Mouse (Mus musculus): ENCODE measurements around the gene Chn1.

DNA sequence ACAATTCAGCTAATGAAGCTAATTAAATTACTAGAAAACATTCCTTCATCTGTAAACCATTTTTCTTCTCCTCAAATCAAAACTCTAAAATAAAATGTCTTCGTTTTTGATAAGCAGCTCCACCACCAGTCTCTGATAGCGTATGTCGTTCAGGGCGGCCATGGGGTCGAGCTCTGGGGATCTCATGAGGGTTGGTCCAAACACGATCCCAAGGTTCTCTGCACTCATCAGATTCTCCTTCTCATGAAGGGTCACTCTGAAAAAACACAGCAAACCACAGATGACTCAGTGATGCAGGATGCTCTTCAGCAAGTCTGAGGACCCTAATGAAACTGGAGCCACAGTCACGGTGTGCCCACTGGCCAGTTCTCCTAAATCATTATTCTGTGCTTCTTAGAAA is 162.2 kb downstream of the Chn1 start:
- TF ChIP-seq ZC3H11A (IDR thresholded peaks at IDR 0.05; ENCODE audit: low read depth, low read length) (no peak), CTCF (conservative IDR thresholded peaks at IDR 0.05 in 1 of 2, IDR thresholded peaks at IDR 0.05 in 1 of 2; ENCODE audit: low read depth in 2 of 2, low read length in 2 of 2) (no peak), KAT2A (IDR thresholded peaks at IDR 0.05; ENCODE audit: insufficient replicate concordance, low read length) (no peak), EP300 (IDR thresholded peaks at IDR 0.05; ENCODE audit: low read length) (no peak), HCFC1 (IDR thresholded peaks at IDR 0.05; ENCODE audit: low read depth, low read length) (no peak), POLR2AphosphoS2 (IDR thresholded peaks at IDR 0.05; ENCODE audit: low read depth, low read length) (no peak), POLR2A (IDR thresholded peaks at IDR 0.05; ENCODE audit: low read depth, low read length) (no peak), CHD1 (IDR thresholded peaks at IDR 0.05; ENCODE audit: low read depth, low read length) (no peak), BHLHE40 (IDR thresholded peaks at IDR 0.05; ENCODE audit: low read depth, low read length) (no peak), SIN3A (IDR thresholded peaks at IDR 0.05; ENCODE audit: low read length) (no peak), UBTF (IDR thresholded peaks at IDR 0.05; ENCODE audit: low read depth, low read length) (no peak), ETS1 (conservative IDR thresholded peaks at IDR 0.05; ENCODE audit: low read depth, low read length) (no peak), USF1 (IDR thresholded peaks at IDR 0.05; ENCODE audit: low read depth, low read length) (no peak), MAFK (IDR thresholded peaks at IDR 0.05; ENCODE audit: insufficient replicate concordance, low read length) (no peak)
